Mouse (Mus musculus) kidney, embryonic 15.5 days (tissue): ENCODE data around the gene Trappc6a. TPM values are rescaled to one million over a fixed set of nuclear protein-coding genes. Genes with fewer than 3 reads are reported as not detected.

Experiments used
- ATAC-seq: fragments of 200-750 bp; cut with Nextera tagmentation; replicated peaks from 2 replicates; pipeline ENCODE4 v1.8.0; 2017; ENCODE audit warnings: moderate TSS enrichment; ENCODE audit not compliant: low FRiP score
- H3K27ac ChIP-seq: fragments of 300-500 bp; sonication (generic); 2 replicates; pipeline ENCODE4 v1.5.1; 2015; ENCODE audit warnings: mild to moderate bottlenecking, inconsistent platforms
- H3K27me3 ChIP-seq: fragments of 300-500 bp; sonication (generic); 2 replicates; pipeline ENCODE4 v1.6.1; 2015; ENCODE audit warnings: inconsistent platforms
- H3K36me3 ChIP-seq: fragments of 300-500 bp; sonication (generic); 2 replicates; pipeline ENCODE4 v1.6.1; 2015; ENCODE audit warnings: inconsistent platforms
- H3K4me1 ChIP-seq: fragments of 300-500 bp; sonication (generic); 2 replicates; pipeline ENCODE4 v1.6.1; 2015; ENCODE audit warnings: inconsistent platforms
- H3K4me2 ChIP-seq: fragments of 300-500 bp; sonication (generic); 2 replicates; pipeline ENCODE4 v1.6.1; 2015; ENCODE audit warnings: moderate library complexity, mild to moderate bottlenecking, inconsistent platforms
- H3K4me3 ChIP-seq: fragments of 300-500 bp; sonication (generic); replicated peaks from 2 replicates; pipeline ENCODE4 v1.5.1; 2015; ENCODE audit warnings: mild to moderate bottlenecking, inconsistent platforms
- H3K9ac ChIP-seq: fragments of 300-500 bp; sonication (generic); 2 replicates; pipeline ENCODE4 v1.6.1; 2015; ENCODE audit warnings: mild to moderate bottlenecking, inconsistent platforms
- H3K9me3 ChIP-seq: fragments of 300-500 bp; sonication (generic); replicated peaks from 2 replicates; pipeline ENCODE4 v1.6.1; 2016; ENCODE audit warnings: inconsistent platforms
- WGBS: fragments of 180-500 bp; shearing (Covaris S2); methylation state at CpG from one replicate; pipeline ENCODE4 v1.1.7; 2015; ENCODE audit warnings: mixed read lengths; 5-methylcytosine and 5-hydroxymethylcytosine counted together
- polyA plus RNA-seq: library from polyadenylated mRNA; unstranded; fragments of >200 nt; fragmentation: Nextera tagmentation; extraction: Ambion mirVana; gene quantifications from 2 replicates; pipeline ENCODE4 v1.2.1, GENCODE M21; 2015

Trappc6a gene
- polyA plus RNA-seq, 1 experiment from 2014 or later: 81.2 TPM

DNA sequence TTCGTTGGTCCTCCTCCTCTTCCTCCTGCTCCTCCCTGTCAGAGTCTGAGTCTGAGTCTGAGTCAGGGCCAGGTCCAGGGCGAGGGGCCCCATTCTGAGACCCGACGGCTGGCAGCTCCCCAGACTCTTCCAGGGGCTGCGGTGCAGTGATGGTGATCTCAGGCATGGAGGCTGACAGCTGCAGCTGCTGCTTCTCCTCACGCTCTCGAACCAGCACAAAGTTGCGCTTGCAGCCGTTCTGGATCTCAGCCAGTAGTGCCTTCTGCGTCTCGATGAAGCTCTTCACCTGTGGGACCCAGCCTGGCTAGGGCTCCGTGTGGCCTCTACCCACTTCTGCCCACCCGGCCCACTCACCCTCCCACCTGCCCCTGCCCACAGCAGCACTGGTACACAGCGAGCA, 24.0 kb downstream of the Trappc6a start:
- H3K4me1 ChIP-seq: no peaks in the 10 kb centered on the region
- ATAC-seq: no peak
- no peaks in the 10 kb centered on the region for H3K9me3 ChIP-seq
- 87% methylated on average over 14 of the region's 14 CpGs for WGBS
- no peak overlapping the region for H3K4me2 ChIP-seq
- no peak overlapping the region for H3K27ac ChIP-seq
- no peak overlapping the region for H3K4me3 ChIP-seq
- H3K9ac ChIP-seq: no peak overlapping the region
- H3K27me3 ChIP-seq: no peaks in the 10 kb centered on the region
- peaks cover 78% of the 10 kb centered on the region for H3K36me3 ChIP-seq

DNA sequence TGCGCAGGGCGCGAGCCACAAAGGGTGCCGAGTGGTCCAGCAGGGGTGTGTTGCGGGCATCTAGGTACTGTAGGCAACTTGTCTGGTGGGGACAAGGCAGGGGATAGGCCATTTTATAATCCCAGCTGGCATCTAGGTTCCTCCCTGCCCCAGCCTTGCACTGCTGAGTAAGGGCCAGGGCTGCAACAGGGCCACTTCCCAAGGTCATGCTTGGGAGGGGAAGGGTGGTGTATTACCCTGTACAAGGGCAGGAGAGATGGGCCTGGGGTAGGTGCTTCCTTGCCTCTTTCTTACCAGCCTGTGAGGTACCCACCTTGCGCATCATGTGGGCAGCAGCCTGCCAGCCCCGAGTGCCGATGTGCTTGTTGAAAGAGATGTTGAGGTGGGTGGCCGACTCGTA, 26.5 kb downstream of the Trappc6a start:
- Histone ChIP-seq H3K27me3 (no peaks in the 10 kb centered on the region), H3K4me2 (no peak overlapping the region), H3K9me3 (no peaks in the 10 kb centered on the region), H3K4me3 (no peak overlapping the region), H3K4me1 (no peaks in the 10 kb centered on the region), H3K9ac (no peak overlapping the region), H3K27ac (no peak overlapping the region), H3K36me3 (peaks cover 62% of the 10 kb centered on the region)
- 95% methylated on average over 10 of the region's 10 CpGs for WGBS
- ATAC-seq: no peak

DNA sequence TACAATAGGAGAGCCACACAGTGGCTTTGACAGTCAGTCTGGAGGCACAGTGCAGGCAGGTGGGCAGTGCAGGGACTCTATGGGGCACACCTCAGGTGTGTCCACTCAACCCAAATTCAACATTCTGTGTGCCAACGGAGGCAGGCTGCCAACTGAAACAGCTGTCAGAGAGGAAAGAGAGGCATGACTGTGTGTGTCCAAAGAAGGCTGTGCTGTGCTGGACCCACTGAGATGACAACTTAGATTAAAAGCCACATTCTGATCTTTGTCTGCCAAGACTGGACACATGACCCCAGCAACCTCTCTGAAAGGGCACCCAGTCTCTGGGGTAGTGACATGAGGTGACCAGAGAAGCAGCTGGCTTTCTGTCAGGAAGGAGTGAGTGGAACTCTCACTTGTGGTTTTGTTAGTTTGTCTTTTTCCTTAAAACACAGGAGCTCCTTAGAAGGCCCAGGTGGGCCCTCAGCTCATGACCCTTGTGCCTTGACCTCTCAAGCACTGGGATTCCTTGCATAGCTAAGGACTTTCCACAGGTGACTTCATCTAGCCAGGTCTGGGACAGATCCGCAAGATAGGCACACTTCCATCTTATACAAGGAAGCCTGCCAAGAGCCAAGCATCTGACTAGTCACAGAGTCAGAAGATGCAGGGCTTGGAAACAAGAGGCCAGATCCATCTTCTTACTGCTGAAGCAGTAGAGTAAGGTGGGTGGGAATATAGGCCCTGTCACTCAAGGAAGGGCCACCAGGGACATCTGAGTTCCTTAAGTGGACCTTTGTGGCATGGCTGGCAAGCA, 32.8 kb downstream of the Trappc6a start:
- Histone ChIP-seq H3K9ac (no peak overlapping the region), H3K9me3 (no peaks in the 10 kb centered on the region), H3K36me3 (no peaks in the 10 kb centered on the region), H3K27me3 (no peaks in the 10 kb centered on the region), H3K4me2 (no peak overlapping the region), H3K27ac (no peak overlapping the region), H3K4me3 (no peak overlapping the region), H3K4me1 (peaks cover 41% of the 10 kb centered on the region)
- WGBS: 92% methylated on average over 2 of the region's 2 CpGs
- ATAC-seq: no peak

DNA sequence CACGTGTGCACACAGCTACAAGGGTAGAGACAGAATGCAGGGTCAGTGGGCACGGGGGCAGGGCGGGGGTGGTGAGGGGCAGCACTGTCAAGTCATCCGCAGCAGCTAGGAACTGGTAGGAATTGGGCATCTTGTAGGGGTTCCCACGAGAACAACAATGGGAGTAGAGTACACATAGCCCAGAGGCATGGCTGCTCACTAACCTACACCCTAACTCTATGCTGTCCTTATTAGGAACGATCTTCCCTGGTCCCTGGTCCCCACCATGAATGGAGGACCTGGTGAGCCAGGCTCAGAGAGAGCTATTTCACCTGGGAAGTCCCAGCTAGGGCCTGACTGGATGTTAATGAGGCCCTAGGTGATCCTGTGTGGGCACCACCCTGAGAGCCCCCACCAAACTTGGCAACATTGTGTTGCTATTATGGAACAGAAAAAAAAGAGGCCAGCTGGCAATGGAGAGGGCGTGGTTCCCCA, 33.5 kb downstream of the Trappc6a start:
- Histone ChIP-seq H3K27ac (peak overlapping the region; percentile 37; the same call in 1 of the 2 replicates), H3K4me1 (peaks cover 48% of the 10 kb centered on the region), H3K9me3 (no peaks in the 10 kb centered on the region), H3K4me3 (no peak overlapping the region), H3K27me3 (no peaks in the 10 kb centered on the region), H3K4me2 (no peak overlapping the region), H3K9ac (no peak overlapping the region), H3K36me3 (no peaks in the 10 kb centered on the region)
- 76% methylated on average over 7 of the region's 7 CpGs for WGBS
- 0 out of 2 replicates have a peak, but pooled peaks have one; percentile 1 for ATAC-seq

DNA sequence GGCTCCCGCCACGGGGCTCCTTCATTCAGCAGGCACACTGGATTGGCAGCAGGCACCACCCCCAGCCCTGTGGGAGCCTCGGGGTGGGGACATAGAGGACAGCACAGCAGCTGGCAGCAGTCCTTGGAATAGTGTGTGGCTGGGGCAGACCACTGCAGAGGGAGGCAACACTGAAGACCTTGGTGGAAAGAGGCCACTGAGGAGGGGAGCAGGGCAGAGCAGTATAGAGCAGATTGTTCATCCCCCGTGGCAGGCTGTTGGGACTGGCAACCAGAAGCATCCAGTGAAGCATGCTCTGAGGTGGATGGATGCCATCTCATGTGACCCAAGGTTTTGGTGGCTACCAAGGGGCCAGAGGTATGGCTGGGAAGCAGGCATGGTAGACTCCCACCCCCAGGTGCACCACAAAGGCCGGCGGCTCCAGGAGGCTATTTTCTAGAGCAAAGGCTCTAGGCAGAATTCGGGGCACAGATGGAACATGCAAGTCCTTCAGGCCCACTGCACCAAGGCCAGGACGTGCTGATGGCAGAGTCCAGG, 34.0 kb downstream of the Trappc6a start:
- H3K4me3 ChIP-seq: no peak overlapping the region
- no peaks in the 10 kb centered on the region for H3K36me3 ChIP-seq
- peaks cover 49% of the 10 kb centered on the region for H3K4me1 ChIP-seq
- H3K4me2 ChIP-seq: no peak overlapping the region
- WGBS: 58% methylated on average over 8 of the region's 8 CpGs
- 0 out of 2 replicates have a peak, but pooled peaks have one; percentile 27 for ATAC-seq
- no peak overlapping the region for H3K9ac ChIP-seq
- H3K9me3 ChIP-seq: no peaks in the 10 kb centered on the region
- H3K27ac ChIP-seq: peak overlapping the region; percentile 37; the same call in 1 of the 2 replicates
- no peaks in the 10 kb centered on the region for H3K27me3 ChIP-seq

DNA sequence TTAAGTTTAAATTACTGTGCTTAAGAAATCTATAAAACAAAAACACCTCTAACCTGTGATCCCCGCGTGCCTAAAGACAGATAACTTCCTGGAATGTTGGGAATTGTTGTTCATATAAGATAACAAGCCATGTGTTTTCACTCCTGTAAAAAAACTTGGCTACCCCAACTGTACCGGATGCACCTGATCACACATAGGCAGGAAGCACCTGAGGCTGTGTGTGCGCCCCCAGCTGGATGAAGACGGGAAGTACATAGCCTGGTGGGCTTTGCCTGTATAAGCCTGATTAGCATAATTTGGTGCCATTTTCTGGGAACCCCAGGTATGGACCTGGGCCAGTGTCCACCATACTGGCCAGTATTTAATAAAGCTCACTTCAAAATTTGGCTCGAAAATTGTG, 35.4 kb downstream of the Trappc6a start:
- Histone ChIP-seq H3K9me3 (no peaks in the 10 kb centered on the region), H3K4me1 (peaks cover 49% of the 10 kb centered on the region), H3K9ac (no peak overlapping the region), H3K4me3 (no peak overlapping the region), H3K27ac (no peak overlapping the region), H3K4me2 (no peak overlapping the region), H3K27me3 (no peaks in the 10 kb centered on the region), H3K36me3 (no peaks in the 10 kb centered on the region)
- WGBS: 53% methylated on average over 6 of the region's 6 CpGs
- no peak for ATAC-seq

DNA sequence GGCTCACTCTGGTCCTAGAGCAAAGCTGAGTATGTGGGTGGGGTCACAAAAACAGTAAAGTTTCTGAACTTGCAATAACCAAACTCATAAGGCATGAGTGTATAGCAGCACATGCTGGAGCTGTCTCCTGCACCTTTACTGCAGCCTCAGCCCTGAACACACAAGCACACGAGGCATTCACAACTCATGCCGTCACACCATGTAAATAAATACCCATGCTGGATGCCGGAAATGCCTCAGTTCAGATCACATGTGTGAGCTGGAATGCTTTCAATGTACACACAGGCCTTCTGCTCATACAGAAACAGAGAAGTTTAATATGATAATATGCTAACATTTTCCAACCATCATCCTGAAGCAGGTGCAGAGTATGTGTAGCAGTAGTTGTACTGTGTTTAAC, 37.8 kb downstream of the Trappc6a start:
- H3K9me3 ChIP-seq: no peaks in the 10 kb centered on the region
- WGBS: 42% methylated on average over 3 of the region's 3 CpGs
- peaks cover 44% of the 10 kb centered on the region for H3K4me1 ChIP-seq
- H3K27ac ChIP-seq: no peak overlapping the region
- no peak overlapping the region for H3K9ac ChIP-seq
- H3K36me3 ChIP-seq: no peaks in the 10 kb centered on the region
- H3K27me3 ChIP-seq: no peaks in the 10 kb centered on the region
- H3K4me2 ChIP-seq: no peak overlapping the region
- no peak overlapping the region for H3K4me3 ChIP-seq
- no peak for ATAC-seq

DNA sequence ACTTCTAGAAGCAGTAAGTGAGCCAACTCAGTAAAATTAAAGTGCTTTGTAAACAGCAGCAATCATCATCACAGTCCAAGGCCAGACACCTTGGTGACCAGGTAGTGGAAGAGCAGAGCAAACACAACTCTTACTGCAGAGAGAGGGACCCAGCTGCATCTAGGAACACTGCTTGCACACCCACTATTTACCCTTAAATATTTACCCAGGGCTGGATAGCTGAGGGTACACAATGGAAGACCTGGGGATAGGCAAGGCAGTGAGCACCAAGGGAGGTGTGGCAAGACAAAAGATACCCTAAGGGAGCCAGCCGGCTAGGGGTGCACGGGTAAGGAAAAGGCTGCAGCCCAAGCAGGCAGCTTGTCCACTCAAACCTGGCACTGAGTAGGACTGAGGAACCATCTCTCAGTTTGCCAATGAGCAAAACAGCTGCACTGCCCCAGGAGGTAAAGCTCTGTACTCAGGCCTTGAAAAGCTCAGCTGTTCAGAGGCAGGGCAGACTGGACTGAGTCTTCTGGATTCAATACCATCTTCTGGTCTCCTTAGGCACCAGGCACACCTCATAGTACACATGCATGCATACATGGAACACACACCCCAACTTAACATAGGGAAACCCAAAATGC, 39.3 kb downstream of the Trappc6a start:
- peaks cover 36% of the 10 kb centered on the region for H3K4me1 ChIP-seq
- no peaks in the 10 kb centered on the region for H3K9me3 ChIP-seq
- H3K4me3 ChIP-seq: no peak overlapping the region
- H3K9ac ChIP-seq: no peak overlapping the region
- no peak overlapping the region for H3K27ac ChIP-seq
- ATAC-seq: no peak
- peaks cover 8% of the 10 kb centered on the region; the same call in 1 of the 2 replicates for H3K36me3 ChIP-seq
- WGBS: 84% methylated on average over 2 of the region's 2 CpGs
- no peaks in the 10 kb centered on the region for H3K27me3 ChIP-seq
- H3K4me2 ChIP-seq: no peak overlapping the region

DNA sequence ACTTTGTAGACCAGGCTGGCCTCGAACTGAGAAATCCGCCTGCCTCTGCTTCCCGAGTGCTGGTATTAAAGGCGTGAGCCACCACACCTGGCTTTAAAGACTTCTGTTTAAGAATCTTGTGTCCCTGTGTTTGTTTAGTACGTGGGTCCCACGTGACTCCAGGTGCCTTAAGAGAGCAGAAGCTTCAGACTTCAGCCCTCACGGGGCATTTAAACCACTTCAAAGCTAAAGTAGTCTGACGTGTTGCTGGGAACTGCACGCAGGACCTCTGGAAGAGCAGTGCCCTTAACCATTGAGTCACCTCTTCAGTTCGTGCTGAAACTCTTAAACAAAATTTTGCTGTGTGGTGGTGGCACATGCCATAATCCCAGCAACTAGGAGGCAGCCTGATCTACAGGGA, 41.2 kb downstream of the Trappc6a start:
- Histone ChIP-seq H3K4me3 (no peak overlapping the region), H3K9ac (no peak overlapping the region), H3K9me3 (no peaks in the 10 kb centered on the region), H3K27me3 (no peaks in the 10 kb centered on the region), H3K4me1 (peaks cover 29% of the 10 kb centered on the region), H3K36me3 (peaks cover 26% of the 10 kb centered on the region), H3K27ac (no peak overlapping the region), H3K4me2 (no peak overlapping the region)
- ATAC-seq: no peak
- WGBS: 86% methylated on average over 10 of the region's 10 CpGs

DNA sequence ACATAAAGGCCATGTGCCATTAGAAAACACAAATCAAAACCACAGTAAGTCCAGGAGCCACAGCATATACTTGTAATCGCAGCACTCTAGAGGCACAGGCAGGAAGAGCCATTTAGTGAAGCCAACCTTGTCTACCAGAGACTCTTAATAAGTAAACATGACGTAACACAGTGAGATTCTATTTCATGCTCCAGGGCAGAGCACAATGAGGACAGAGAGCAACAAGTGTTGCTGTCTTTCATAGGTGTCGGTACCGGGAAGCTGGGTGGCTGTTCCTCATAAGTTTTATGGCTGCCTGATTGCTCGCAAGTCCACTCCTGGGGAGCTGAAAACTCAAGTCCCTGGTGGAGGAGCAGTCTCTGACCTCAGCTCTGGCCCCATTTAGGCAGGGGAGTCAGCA, 43.4 kb downstream of the Trappc6a start:
- Histone ChIP-seq H3K4me1 (peaks cover 11% of the 10 kb centered on the region), H3K9ac (no peak overlapping the region), H3K9me3 (no peaks in the 10 kb centered on the region), H3K27me3 (no peaks in the 10 kb centered on the region), H3K4me2 (no peak overlapping the region), H3K4me3 (no peak overlapping the region), H3K27ac (no peak overlapping the region), H3K36me3 (peaks cover 39% of the 10 kb centered on the region)
- 62% methylated on average over 5 of the region's 5 CpGs for WGBS
- no peak for ATAC-seq

DNA sequence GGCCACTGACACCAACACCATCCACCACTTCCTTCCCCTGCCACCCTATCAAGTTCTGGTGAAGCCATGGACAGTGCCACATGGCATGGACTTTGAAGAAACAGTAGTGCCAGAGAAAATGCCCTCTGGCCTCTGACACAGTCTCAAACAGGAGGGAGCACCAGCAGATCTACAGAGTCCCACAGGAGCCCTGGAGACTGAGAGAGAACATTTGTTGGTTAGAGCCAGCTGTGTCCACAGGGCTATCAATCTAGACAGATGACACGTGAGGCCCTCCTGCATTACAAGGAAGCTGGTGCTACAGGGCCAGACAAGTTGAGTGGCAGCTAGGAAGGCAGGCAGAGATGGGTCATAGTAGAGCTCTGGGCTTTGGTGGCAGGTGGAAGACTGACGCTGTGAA, 44.2 kb downstream of the Trappc6a start:
- H3K4me3 ChIP-seq: no peak overlapping the region
- H3K9ac ChIP-seq: no peak overlapping the region
- 47% methylated on average over 2 of the region's 2 CpGs for WGBS
- H3K4me2 ChIP-seq: no peak overlapping the region
- ATAC-seq: no peak
- H3K27me3 ChIP-seq: no peaks in the 10 kb centered on the region
- no peaks in the 10 kb centered on the region for H3K9me3 ChIP-seq
- H3K36me3 ChIP-seq: peaks cover 40% of the 10 kb centered on the region
- peaks cover 10% of the 10 kb centered on the region; the same call in 1 of the 2 replicates for H3K4me1 ChIP-seq
- H3K27ac ChIP-seq: no peak overlapping the region

DNA sequence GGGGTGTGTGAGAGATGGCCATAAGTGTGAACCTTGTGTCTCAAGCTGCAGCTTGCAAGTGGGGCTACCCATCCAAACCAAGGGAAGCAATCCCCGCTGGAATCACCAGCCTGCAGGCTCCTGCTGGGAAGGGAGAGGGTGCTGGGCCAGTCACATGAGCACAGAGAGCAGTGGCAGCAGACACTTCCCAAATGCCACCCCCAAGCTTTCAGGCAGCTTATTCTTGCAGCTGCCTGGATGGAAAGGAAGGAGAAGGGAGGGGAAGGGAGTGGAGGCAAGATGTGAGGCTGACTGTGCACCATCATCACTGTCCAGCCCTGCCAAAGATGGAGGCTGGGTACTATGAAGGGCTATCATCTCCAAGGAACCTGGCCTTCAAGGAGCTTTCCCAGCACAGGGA, 46.0 kb downstream of the Trappc6a start:
- Histone ChIP-seq H3K4me2 (no peak overlapping the region), H3K4me1 (peaks cover 23% of the 10 kb centered on the region), H3K9me3 (no peaks in the 10 kb centered on the region), H3K27me3 (no peaks in the 10 kb centered on the region), H3K27ac (no peak overlapping the region), H3K36me3 (peaks cover 49% of the 10 kb centered on the region), H3K4me3 (no peak overlapping the region), H3K9ac (no peak overlapping the region)
- WGBS: 79% methylated on average over 1 of the region's 1 CpGs
- no peak for ATAC-seq
